18 mouse cellular contexts compared by ENCODE assay signal in the genomic region with DNA sequence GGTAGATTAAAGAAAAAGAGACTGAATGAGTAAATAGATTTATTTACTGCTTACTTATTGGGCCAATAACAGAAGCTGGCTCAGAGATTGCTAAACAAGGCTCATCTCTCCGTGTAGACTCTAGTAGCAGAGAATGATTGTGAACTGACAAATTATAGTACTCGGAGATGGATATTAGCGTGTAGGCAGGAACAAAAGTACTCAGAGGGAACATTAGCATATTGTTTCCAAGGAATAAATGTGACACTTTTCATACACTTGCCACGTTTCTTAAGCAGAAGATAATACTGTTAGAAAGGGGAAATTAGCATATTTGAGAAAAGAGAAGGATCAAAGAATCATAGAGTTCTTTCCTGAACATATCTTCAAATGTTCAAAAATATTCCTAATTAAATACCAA.
"Had no signal": no experiment of that assay in that cellular context is flagged by ENCODE, and none has a peak within 500 bp of the region (broad histone marks: within the 10 kb centered on the region; RNA-seq: fewer than 3 reads in every experiment).

No protein-coding gene starts in this region.

- ATAC-seq: midbrain, embryonic 15.5 days had no signal

- H3K4me3 ChIP-seq: layer of hippocampus, adult 2 months; left cerebral cortex, adult 2 months; liver, embryonic 13.5 days; midbrain, embryonic 12.5 days; midbrain, embryonic 15.5 days; neural tube, embryonic 12.5 days; neural tube, embryonic 15.5 days had no signal

- H3K4me1 ChIP-seq: liver, embryonic 13.5 days; midbrain, embryonic 12.5 days; midbrain, embryonic 15.5 days; neural tube, embryonic 12.5 days; neural tube, embryonic 15.5 days had no signal

- DNase-seq: kidney, postnatal 25 days; layer of hippocampus, adult 9-11 months; layer of hippocampus, postnatal 36 days; liver, embryonic 13.5 days; lung, adult 2 months; right cerebral cortex, adult 18-20 months; right cerebral cortex, postnatal 14 days; right cerebral cortex, postnatal 4 days; thymus, postnatal 25 days had no signal

- H3K4me2 ChIP-seq: liver, embryonic 13.5 days; midbrain, embryonic 12.5 days; midbrain, embryonic 15.5 days; neural tube, embryonic 12.5 days; neural tube, embryonic 15.5 days had no signal

- H3K27me3 ChIP-seq: liver, embryonic 13.5 days; midbrain, embryonic 12.5 days; midbrain, embryonic 15.5 days; neural tube, embryonic 12.5 days; neural tube, embryonic 15.5 days had no signal

- H3K27ac ChIP-seq: kidney, postnatal 0 days; layer of hippocampus, adult 2 months; left cerebral cortex, adult 2 months; liver, embryonic 13.5 days; macrophage; midbrain, embryonic 12.5 days; midbrain, embryonic 15.5 days; neural tube, embryonic 12.5 days; neural tube, embryonic 15.5 days; stomach, postnatal 0 days had no signal

- H3K9me3 ChIP-seq: liver, embryonic 13.5 days; midbrain, embryonic 12.5 days; midbrain, embryonic 15.5 days; neural tube, embryonic 12.5 days; neural tube, embryonic 15.5 days had no signal

- H3K36me3 ChIP-seq: liver, embryonic 13.5 days; midbrain, embryonic 12.5 days; midbrain, embryonic 15.5 days; neural tube, embryonic 12.5 days; neural tube, embryonic 15.5 days had no signal

- H3K9ac ChIP-seq: liver, embryonic 13.5 days; midbrain, embryonic 12.5 days; midbrain, embryonic 15.5 days; neural tube, embryonic 12.5 days; neural tube, embryonic 15.5 days had no signal
